Mouse (Mus musculus) thymus, adult 2 months (tissue): Measurements from ENCODE around the gene Gm13289.
"Not testable (repeated sequence)": the region's sequence is repeated elsewhere in the genome, so short reads cannot be mapped to it uniquely, and the experiment has no call there.

Experiments
- CTCF ChIP-seq: fragments of 200-500 bp; IDR thresholded peaks from 2 replicates; pipeline ENCODE4 v1.5.1; 2012; ENCODE audit warnings: mild to moderate bottlenecking, control low read depth, low read length, moderate library complexity, borderline replicate concordance; ENCODE audit not compliant: control insufficient read depth, poor library complexity, insufficient read depth; ENCODE audit errors: extremely low read depth
- POLR2A ChIP-seq: fragments of 200-500 bp; IDR thresholded peaks from 2 replicates; pipeline ENCODE4 v1.6.1; 2012; ENCODE audit warnings: mild to moderate bottlenecking, low read length, control low read depth, moderate library complexity; ENCODE audit not compliant: control insufficient read depth, poor library complexity, insufficient read depth; ENCODE audit errors: extremely low read depth

GRCm38 (mm10) chr4:88779550-88779949 is 2.8 kb downstream of the Gm13289 start, which contains the start of gene Gm13272:
- not testable (repeated sequence) for TF ChIP-seq CTCF, POLR2A
